Mouse (Mus musculus) olfactory bulb, adult 2 months (tissue): ENCODE results near the gene Urm1.

Experiments
- CTCF ChIP-seq: fragments of 200-500 bp; IDR thresholded peaks from 2 replicates; pipeline ENCODE4 v1.5.1; 2012; ENCODE audit warnings: low read depth, mild to moderate bottlenecking, low read length, moderate library complexity; ENCODE audit not compliant: insufficient read depth
- POLR2A ChIP-seq: fragments of 200-500 bp; IDR thresholded peaks from 2 replicates; pipeline ENCODE4 v1.6.1; 2012; ENCODE audit warnings: mild to moderate bottlenecking, low read depth, low read length, moderate library complexity; ENCODE audit not compliant: insufficient read depth

DNA sequence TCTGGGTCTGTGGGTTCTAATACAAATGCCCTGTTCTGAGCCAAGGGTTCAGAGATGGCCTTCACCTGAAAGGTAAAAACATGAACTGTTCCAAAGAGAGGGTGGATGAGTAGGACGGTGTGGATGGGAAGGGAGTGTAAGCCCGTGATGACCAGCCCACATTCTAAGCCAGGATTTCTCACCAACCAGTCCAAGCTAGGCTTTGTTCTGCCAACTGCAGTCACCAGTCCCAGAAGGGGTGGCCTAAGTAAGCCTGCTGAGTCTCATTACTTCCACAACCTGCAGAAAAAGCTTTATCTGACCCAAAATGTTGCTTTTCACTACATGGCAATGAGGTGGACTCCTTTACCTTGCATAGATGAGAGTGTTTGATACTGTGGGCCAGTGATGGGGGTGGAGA lies 24.2 kb downstream of the Urm1 start:
- TF ChIP-seq CTCF (no peak), POLR2A (no peak)
